Mouse (Mus musculus) myocyte (in vitro differentiated cells): ENCODE measurements around the gene Neu2. TPM values are rescaled to one million over a fixed set of nuclear protein-coding genes. Genes with fewer than 3 reads are reported as not detected.
A peak's percentile ranks its signal among the peaks of the same experiment; 100 is the strongest.

ENCODE experiments used
- H3K27me3 ChIP-seq: one replicate; pipeline ENCODE4 v1.6.1; 2011; ENCODE audit not compliant: control insufficient read depth, insufficient read depth, insufficient read length
- H3K36me3 ChIP-seq: one replicate; pipeline ENCODE4 v1.6.1; 2011; ENCODE audit not compliant: control insufficient read depth, insufficient read depth
- H3K4me2 ChIP-seq: one replicate; pipeline ENCODE4 v1.6.1; 2011; ENCODE audit warnings: low read depth, control low read depth
- H3K4me3 ChIP-seq: one replicate; pipeline ENCODE4 v1.5.1; 2011; ENCODE audit warnings: mild to moderate bottlenecking, control low read depth, moderate library complexity
- H3K79me2 ChIP-seq: one replicate; pipeline ENCODE4 v1.6.1; 2011; ENCODE audit not compliant: control insufficient read depth, insufficient read depth
- H3ac ChIP-seq: one replicate; pipeline ENCODE4 v1.6.1; 2011; ENCODE audit not compliant: control insufficient read depth, insufficient read length
- CEBPB ChIP-seq: IDR thresholded peaks from 2 replicates; pipeline ENCODE4 v1.6.1; 2011; ENCODE audit warnings: mild to moderate bottlenecking, moderate library complexity; ENCODE audit not compliant: poor library complexity, insufficient read depth, severe bottlenecking
- E2F4 ChIP-seq: IDR thresholded peaks from one replicate; pipeline ENCODE4 v1.6.1; 2011; ENCODE audit warnings: mild to moderate bottlenecking, control low read depth, moderate library complexity; ENCODE audit not compliant: insufficient read depth
- MAX ChIP-seq: IDR thresholded peaks from one replicate; pipeline ENCODE4 v1.6.1; 2011; ENCODE audit warnings: low read depth, mild to moderate bottlenecking, control low read depth
- MYOD1 ChIP-seq, 3 experiments: IDR thresholded peaks; one replicate each; pipeline ENCODE4 v1.6.1; 2011; ENCODE audit warnings: control low read depth in 2 of 3, low read depth in 2 of 3, mild to moderate bottlenecking in 2 of 3, moderate library complexity in 1 of 3; ENCODE audit not compliant: insufficient read length in 2 of 3, control insufficient read depth in 1 of 3
- MYOG ChIP-seq, 3 experiments: IDR thresholded peaks; one replicate each; pipeline ENCODE4 v1.6.1; 2011; ENCODE audit warnings: control low read depth in 2 of 3, low read depth in 2 of 3, mild to moderate bottlenecking in 2 of 3; ENCODE audit not compliant: insufficient read length in 2 of 3, control insufficient read depth in 1 of 3, insufficient read depth in 1 of 3
- POLR2A ChIP-seq: IDR thresholded peaks from one replicate; pipeline ENCODE4 v1.6.1; 2011; ENCODE audit warnings: low read depth, mild to moderate bottlenecking, control low read depth, moderate library complexity; ENCODE audit not compliant: insufficient read length
- POLR2AphosphoS2 ChIP-seq: IDR thresholded peaks from one replicate; pipeline ENCODE4 v1.6.1; 2011; ENCODE audit warnings: low read depth, control low read depth; ENCODE audit not compliant: insufficient read length
- REST ChIP-seq: IDR thresholded peaks from one replicate; pipeline ENCODE4 v1.6.1; 2011; ENCODE audit warnings: mild to moderate bottlenecking, control low read depth, moderate library complexity; ENCODE audit not compliant: insufficient read depth, insufficient read length
- SRF ChIP-seq: IDR thresholded peaks from one replicate; pipeline ENCODE4 v1.6.1; 2011; ENCODE audit warnings: low read depth; ENCODE audit not compliant: control insufficient read depth, insufficient read length
- TCF12 ChIP-seq: IDR thresholded peaks from one replicate; pipeline ENCODE4 v1.6.1; 2011; ENCODE audit warnings: mild to moderate bottlenecking, control low read depth; ENCODE audit not compliant: poor library complexity, insufficient read depth, severe bottlenecking
- TCF3 ChIP-seq: IDR thresholded peaks from one replicate; pipeline ENCODE4 v1.6.1; 2011; ENCODE audit warnings: low read depth, control low read depth; ENCODE audit not compliant: insufficient read length
- USF1 ChIP-seq: IDR thresholded peaks from one replicate; pipeline ENCODE4 v1.6.1; 2011; ENCODE audit warnings: low read depth, mild to moderate bottlenecking, control low read depth, moderate library complexity
- polyA plus RNA-seq: library from polyadenylated mRNA; unstranded; fragments of >200 nt; fragmentation: generic; extraction: Trizol; gene quantifications from one replicate; pipeline ENCODE4 v1.2.1, GENCODE M21; 2012; ENCODE audit warnings: missing spikeins

Neu2 gene
- polyA plus RNA-seq, 1 experiment = 1.6 TPM

DNA sequence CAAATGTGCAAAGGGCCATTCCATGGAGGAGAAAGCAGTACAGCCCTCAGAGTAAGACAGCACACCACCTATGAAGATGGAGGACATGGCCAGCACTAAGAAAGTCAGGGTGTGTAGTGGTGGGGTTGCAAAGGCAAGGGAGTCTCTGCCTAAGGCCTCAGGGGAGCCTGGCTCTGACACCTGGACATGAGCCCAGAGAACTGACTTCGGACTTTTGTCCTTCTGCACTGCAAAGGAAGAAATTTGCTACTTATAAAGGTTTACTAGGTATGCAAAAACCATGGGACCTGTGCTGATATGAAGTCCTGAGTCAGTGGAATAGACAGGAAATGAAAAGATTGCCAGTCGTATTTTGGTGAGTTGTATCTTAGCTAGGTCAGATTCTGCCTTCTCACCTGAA is 92.1 kb downstream of the Neu2 start:
- Histone ChIP-seq H3K79me2 (no peaks in the 10 kb centered on the region), H3K36me3 (no peaks in the 10 kb centered on the region), H3K27me3 (no peaks in the 10 kb centered on the region), H3ac (no peak overlapping the region), H3K4me3 (no peak overlapping the region), H3K4me2 (no peak overlapping the region)
- TF ChIP-seq POLR2AphosphoS2 (no peak), TCF3 (no peak), MYOD1 (IDR thresholded peaks at IDR 0.05; ENCODE audit: control insufficient read depth in 1 of 3, insufficient read length in 2 of 3, low read depth in 2 of 3) (no peak), REST (no peak), MAX (no peak), CEBPB (no peak), TCF12 (no peak), MYOG (IDR thresholded peaks at IDR 0.05; ENCODE audit: control insufficient read depth in 1 of 3, insufficient read depth in 1 of 3, insufficient read length in 2 of 3, low read depth in 2 of 3) (no peak), USF1 (no peak), SRF (no peak), POLR2A (no peak), E2F4 (no peak)

DNA sequence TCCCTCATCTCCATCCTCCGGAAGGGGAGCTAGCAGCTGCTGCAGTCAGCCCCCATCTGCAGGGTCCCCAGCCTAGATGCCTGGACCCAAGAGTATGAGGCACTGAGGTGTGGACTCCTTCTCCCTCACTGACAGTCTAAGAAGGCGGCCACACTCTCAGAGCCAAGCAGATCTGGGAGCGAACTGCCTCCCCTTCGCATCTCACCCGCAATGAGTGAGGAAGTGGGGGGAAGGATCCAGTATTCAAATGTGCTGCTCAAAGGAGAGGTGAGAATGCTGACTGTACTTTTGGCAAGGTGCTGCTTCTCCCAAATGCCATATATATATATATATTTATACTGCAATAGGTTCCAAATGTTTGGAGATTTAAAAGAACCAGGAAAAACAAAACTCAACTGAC is 93.7 kb downstream of the Neu2 start:
- TF ChIP-seq SRF = no peak
- TF ChIP-seq USF1 = no peak
- no peak for TF ChIP-seq POLR2AphosphoS2
- TF ChIP-seq E2F4 = no peak
- TF ChIP-seq CEBPB = no peak
- TF ChIP-seq POLR2A = no peak
- Histone ChIP-seq H3K27me3 (no peaks in the 10 kb centered on the region), H3K4me2 (no peak overlapping the region), H3ac (no peak overlapping the region), H3K79me2 (no peaks in the 10 kb centered on the region), H3K4me3 (no peak overlapping the region), H3K36me3 (no peaks in the 10 kb centered on the region)

DNA sequence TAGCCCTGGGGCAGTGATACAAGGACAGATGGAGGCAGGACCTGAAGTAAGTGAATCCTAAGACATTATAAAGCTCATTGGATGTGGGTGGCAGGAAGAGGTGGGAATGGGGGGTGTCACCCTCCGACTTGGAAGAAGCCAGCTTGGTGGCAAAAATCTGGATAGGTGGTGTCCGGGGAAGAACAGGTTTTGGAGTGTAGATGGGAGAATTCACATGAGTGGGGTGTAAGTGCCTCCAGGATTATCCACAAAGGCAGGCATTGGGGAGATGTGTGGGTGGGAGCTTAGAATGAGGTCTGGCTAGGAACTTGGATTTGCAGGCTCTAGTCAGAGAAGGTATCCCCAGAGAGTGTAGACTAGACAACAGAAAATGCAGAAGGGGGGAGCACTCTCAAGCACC is 95.6 kb downstream of the Neu2 start:
- no peaks in the 10 kb centered on the region for H3K36me3 ChIP-seq
- H3K4me2 ChIP-seq = no peak overlapping the region
- TF ChIP-seq POLR2AphosphoS2 = no peak
- TF ChIP-seq TCF3 = no peak
- no peaks in the 10 kb centered on the region for H3K27me3 ChIP-seq
- H3ac ChIP-seq = no peak overlapping the region
- H3K4me3 ChIP-seq = no peak overlapping the region
- H3K79me2 ChIP-seq = no peaks in the 10 kb centered on the region

DNA sequence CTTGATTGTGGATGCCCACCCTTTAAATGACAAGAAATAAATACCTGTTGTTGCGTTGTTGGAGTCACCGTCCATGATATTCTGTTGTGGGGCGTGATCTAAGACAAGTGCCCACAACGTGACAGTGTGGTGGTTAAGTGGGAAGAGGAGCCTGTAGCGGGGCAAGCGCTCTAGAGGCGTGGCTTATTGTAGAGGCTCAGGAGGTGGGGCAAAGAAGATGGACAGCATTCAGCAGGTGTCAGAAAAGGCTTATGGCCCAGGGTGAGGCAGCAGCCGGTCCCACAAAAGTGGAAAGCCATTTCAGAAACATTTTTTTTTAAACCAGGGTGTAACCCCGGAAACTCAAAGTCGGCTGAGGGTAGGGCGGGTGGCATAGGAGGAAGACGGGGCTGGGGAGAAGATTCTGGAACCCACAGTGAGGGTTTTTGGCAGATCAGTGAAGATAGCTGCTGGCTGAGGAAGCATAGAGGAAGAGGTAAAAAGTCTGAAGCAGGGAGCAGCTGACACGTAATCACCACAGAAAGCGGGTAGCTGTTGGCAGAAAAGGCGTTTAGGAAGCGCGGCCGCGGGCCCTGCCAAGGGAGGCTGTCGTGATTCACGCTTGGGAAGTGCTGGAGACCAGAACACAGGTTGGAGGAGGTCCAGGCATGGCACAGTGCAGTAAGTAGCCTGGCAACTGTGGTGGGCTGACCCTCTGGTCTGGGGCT is 97.8 kb downstream of the Neu2 start:
- H3K36me3 ChIP-seq = no peaks in the 10 kb centered on the region
- TF ChIP-seq MYOG (IDR thresholded peaks at IDR 0.05; ENCODE audit: control insufficient read depth in 1 of 3, insufficient read depth in 1 of 3, insufficient read length in 2 of 3, low read depth in 2 of 3) = peak in 1 of 3 experiments; percentile 40
- TF ChIP-seq TCF3 = no peak
- TF ChIP-seq TCF12 = no peak
- TF ChIP-seq E2F4 = no peak
- peak in 2 of 3 experiments; percentile 35 to 71 for TF ChIP-seq MYOD1 (IDR thresholded peaks at IDR 0.05; ENCODE audit: control insufficient read depth in 1 of 3, insufficient read length in 2 of 3, low read depth in 2 of 3)
- TF ChIP-seq USF1 = no peak
- TF ChIP-seq MAX = no peak
- peak overlapping the region; percentile 80 for H3K4me2 ChIP-seq
- no peaks in the 10 kb centered on the region for H3K79me2 ChIP-seq
- H3K27me3 ChIP-seq = no peaks in the 10 kb centered on the region
- peak overlapping the region; percentile 8 for H3K4me3 ChIP-seq
- H3ac ChIP-seq = no peak overlapping the region

DNA sequence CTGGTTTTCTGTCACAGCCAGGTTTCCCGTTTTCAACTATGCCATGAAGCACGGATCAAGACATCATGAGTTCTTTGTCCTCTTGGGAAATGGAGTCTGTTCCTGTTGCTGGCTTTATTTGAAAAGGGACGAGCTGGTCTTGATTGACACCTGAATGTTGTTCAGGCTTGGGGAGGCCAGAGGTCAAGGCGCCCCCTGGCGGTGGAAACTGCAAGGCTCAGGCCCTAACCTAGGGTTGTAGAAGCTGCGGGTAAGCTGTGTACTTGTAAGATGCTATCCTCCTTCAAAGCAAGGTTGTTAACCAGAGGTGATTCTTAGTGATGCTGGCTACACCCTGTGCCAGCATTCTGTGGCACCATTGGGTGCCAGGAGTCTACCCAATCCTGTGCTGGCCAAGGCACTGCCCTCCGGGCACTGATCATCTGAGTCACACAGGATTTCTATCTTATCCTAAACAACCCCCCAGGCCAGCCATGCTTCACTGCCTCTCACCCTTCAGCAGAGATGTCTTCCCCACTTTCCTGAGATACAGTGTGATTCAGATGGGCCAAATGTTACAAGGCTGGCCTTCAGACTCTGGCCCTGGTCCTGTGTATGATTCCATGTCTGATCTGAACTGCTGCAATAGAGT is 98.8 kb downstream of the Neu2 start:
- TF ChIP-seq MYOD1 (IDR thresholded peaks at IDR 0.05; ENCODE audit: control insufficient read depth in 1 of 3, insufficient read length in 2 of 3, low read depth in 2 of 3) (no peak), POLR2AphosphoS2 (no peak)
- Histone ChIP-seq H3K36me3 (no peaks in the 10 kb centered on the region), H3K79me2 (no peaks in the 10 kb centered on the region), H3ac (no peak overlapping the region), H3K4me3 (peak overlapping the region; percentile 8), H3K4me2 (peak overlapping the region; percentile 80), H3K27me3 (no peaks in the 10 kb centered on the region)
